Mouse (Mus musculus) retina, postnatal 1 day (tissue): ENCODE data around the gene Dguok.

Experiments used
- DNase-seq: peaks from one replicate; pipeline ENCODE4 v3.0.0-alpha.2; 2012

The Dguok gene

GRCm38 (mm10) chr6:83496753-83497710, 9.7 kb downstream of the Dguok start:
- no peak for DNase-seq

GRCm38 (mm10) chr6:83496009-83496752, 10.6 kb downstream of the Dguok start:
- DNase-seq: no peak

- no peak for DNase-seq
These were observed 16.1 kb downstream of the Dguok start for GRCm38 (mm10) chr6:83490622-83491021.

- no peak for DNase-seq
These were observed 18.6 kb downstream of the Dguok start for GRCm38 (mm10) chr6:83488200-83488599.

- no peak for DNase-seq
These were observed 19.5 kb downstream of the Dguok start for GRCm38 (mm10) chr6:83487298-83487697.

- no peak for DNase-seq
These were observed 20.9 kb downstream of the Dguok start for GRCm38 (mm10) chr6:83485854-83486253.

- DNase-seq: no peak
These were observed 23.0 kb downstream of the Dguok start for GRCm38 (mm10) chr6:83483776-83484175.

- no peak for DNase-seq
These were observed 24.2 kb downstream of the Dguok start for GRCm38 (mm10) chr6:83482418-83483085.

GRCm38 (mm10) chr6:83480019-83480655, 26.6 kb downstream of the Dguok start:
- DNase-seq: no peak

GRCm38 (mm10) chr6:83479193-83479592, 27.6 kb downstream of the Dguok start:
- DNase-seq: no peak

GRCm38 (mm10) chr6:83478628-83479027, 28.1 kb downstream of the Dguok start:
- DNase-seq: no peak

GRCm38 (mm10) chr6:83478217-83478616, 28.6 kb downstream of the Dguok start:
- DNase-seq: peak; percentile 26

- DNase-seq: no peak
These were observed 31.3 kb downstream of the Dguok start for GRCm38 (mm10) chr6:83475431-83475830.

GRCm38 (mm10) chr6:83473240-83473639, 33.5 kb downstream of the Dguok start:
- no peak for DNase-seq

- no peak for DNase-seq
These were observed 35.0 kb downstream of the Dguok start for GRCm38 (mm10) chr6:83471739-83472138.

GRCm38 (mm10) chr6:83464011-83464410, 42.8 kb downstream of the Dguok start:
- no peak for DNase-seq

- no peak for DNase-seq
These were observed 47.6 kb downstream of the Dguok start, which contains the start of gene Tet3 for GRCm38 (mm10) chr6:83459034-83459644. Gene Tet3, minus strand, starts transcription at chr6:83459084.

- no peak for DNase-seq
These were observed 49.6 kb downstream of the Dguok start for GRCm38 (mm10) chr6:83456984-83457810.

- DNase-seq: peak; percentile 87
These were observed 50.4 kb downstream of the Dguok start for GRCm38 (mm10) chr6:83456131-83456983.
